Comparison of ENCODE assay signal across 14 mouse cellular contexts in the genomic region with DNA sequence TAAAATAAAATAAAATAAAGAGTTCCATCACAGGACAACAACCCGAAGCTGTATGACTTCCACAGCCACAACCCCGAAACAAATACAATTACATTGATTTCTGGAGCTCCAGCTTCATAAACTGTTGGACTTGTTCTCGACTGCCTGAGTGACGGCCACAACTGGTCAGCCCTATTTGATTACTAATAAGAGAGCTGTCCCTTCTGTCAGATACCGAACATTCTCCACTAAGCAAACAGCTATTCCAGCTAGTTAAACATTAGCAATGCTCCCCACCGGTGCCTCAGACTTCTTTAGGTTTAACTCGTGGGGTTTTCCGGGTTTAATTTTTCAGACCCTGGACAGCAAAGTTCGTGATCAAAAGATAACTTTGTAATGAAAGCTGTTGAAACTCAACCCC. TPM values are rescaled to one million over a fixed set of nuclear protein-coding genes. Genes with fewer than 3 reads are reported as not detected.
DNase-seq lines count a peak whose midpoint lies in the region; ATAC-seq and TF ChIP-seq lines count a peak whose summit lies in the region.
"Had no signal": no experiment of that assay in that cellular context is flagged by ENCODE, and none has a peak within 500 bp of the region (broad histone marks: within the 10 kb centered on the region; RNA-seq: fewer than 3 reads in every experiment).

No protein-coding gene starts in this region.

- H3K36me3 ChIP-seq in embryonic facial prominence, embryonic 12.5 days = no peaks in the 10 kb centered on the region; the same call in 1 of the 2 replicates
- peaks cover 24% of the 10 kb centered on the region for H3K36me3 ChIP-seq in limb, embryonic 12.5 days
- 0 out of 2 replicates have a peak, but pooled peaks cover 5% of the 10 kb centered on the region for H3K36me3 ChIP-seq in neural tube, embryonic 12.5 days

- intact Hi-C loops in gastrocnemius, adult 2 months (cut with DNase I) = no loop called here
- intact Hi-C loops in gastrocnemius, postnatal 36 days (cut with DNase I) = no loop called here

- H3K27ac ChIP-seq in gastrocnemius, adult 2 months = peak overlapping the region; percentile 67
- H3K27ac ChIP-seq in embryonic facial prominence, embryonic 12.5 days = no peak overlapping the region
- no peak overlapping the region for H3K27ac ChIP-seq in limb, embryonic 12.5 days
- no peak overlapping the region for H3K27ac ChIP-seq in neural tube, embryonic 12.5 days
- H3K27ac ChIP-seq: kidney, postnatal 0 days; liver, embryonic 14.5 days; macrophage; stomach, postnatal 0 days had no signal

- H3K27me3 ChIP-seq in embryonic facial prominence, embryonic 12.5 days = peaks cover 9% of the 10 kb centered on the region; the same call in 1 of the 2 replicates
- H3K27me3 ChIP-seq in limb, embryonic 12.5 days = peaks cover 33% of the 10 kb centered on the region
- peaks cover 17% of the 10 kb centered on the region; the same call in 1 of the 2 replicates for H3K27me3 ChIP-seq in neural tube, embryonic 12.5 days (replicated peaks)

- ATAC-seq in embryonic facial prominence, embryonic 12.5 days (ENCODE audit: insufficient number of reproducible peaks, insufficient read depth, low FRiP score, low TSS enrichment) = no peak
- ATAC-seq in limb, embryonic 12.5 days (ENCODE audit: insufficient number of reproducible peaks, insufficient read depth, low FRiP score, low TSS enrichment, low read depth) = no peak
- ATAC-seq in neural tube, embryonic 12.5 days (ENCODE audit: low FRiP score, low read depth) = no peak
- no peak for ATAC-seq in monocyte, adult 5-6 weeks (replicated peaks; ENCODE audit: insufficient number of reproducible peaks, low FRiP score, low TSS enrichment, poor library complexity, severe bottlenecking)

- no peak for TF ChIP-seq CTCF in gastrocnemius, adult 2 months (IDR thresholded peaks at IDR 0.05)

- peak overlapping the region; percentile 50 for H3K4me2 ChIP-seq in embryonic facial prominence, embryonic 12.5 days (replicated peaks)
- H3K4me2 ChIP-seq in limb, embryonic 12.5 days = peak overlapping the region; percentile 51
- H3K4me2 ChIP-seq in neural tube, embryonic 12.5 days (replicated peaks) = peak overlapping the region; percentile 51

- peak overlapping the region; percentile 2 for H3K9ac ChIP-seq in embryonic facial prominence, embryonic 12.5 days
- no peak overlapping the region; the same call in 1 of the 2 replicates for H3K9ac ChIP-seq in limb, embryonic 12.5 days (replicated peaks)
- H3K9ac ChIP-seq in neural tube, embryonic 12.5 days = peak overlapping the region; percentile 42
- H3K9ac ChIP-seq: liver, embryonic 14.5 days had no signal

- DNase-seq in gastrocnemius, adult 2 months = peak; percentile 73
- no peak for DNase-seq in gastrocnemius, postnatal 36 days
- DNase-seq in adipocyte (ENCODE audit: low spot score) = no peak
- DNase-seq in adrenal gland, adult 2 months = no peak
- DNase-seq: cerebellum, adult 18-20 months; heart, postnatal 36 days had no signal

- WGBS in embryonic facial prominence, embryonic 12.5 days = 21% methylated on average over 9 of the region's 9 CpGs
- WGBS in limb, embryonic 12.5 days = 40% methylated on average over 9 of the region's 9 CpGs
- 26% methylated on average over 9 of the region's 9 CpGs for WGBS in neural tube, embryonic 12.5 days

- H3K4me3 ChIP-seq in gastrocnemius, adult 2 months = peak overlapping the region; percentile 50
- H3K4me3 ChIP-seq in embryonic facial prominence, embryonic 12.5 days = peak overlapping the region; percentile 31
- peak overlapping the region; percentile 31 for H3K4me3 ChIP-seq in limb, embryonic 12.5 days (replicated peaks)
- H3K4me3 ChIP-seq in neural tube, embryonic 12.5 days = peak overlapping the region; percentile 16

- no peaks in the 10 kb centered on the region for H3K9me3 ChIP-seq in embryonic facial prominence, embryonic 12.5 days
- no peaks in the 10 kb centered on the region for H3K9me3 ChIP-seq in limb, embryonic 12.5 days
- H3K9me3 ChIP-seq in neural tube, embryonic 12.5 days = no peaks in the 10 kb centered on the region

- H3K4me1 ChIP-seq in embryonic facial prominence, embryonic 12.5 days = peaks cover 55% of the 10 kb centered on the region
- H3K4me1 ChIP-seq in limb, embryonic 12.5 days (replicated peaks) = peaks cover 65% of the 10 kb centered on the region
- H3K4me1 ChIP-seq in neural tube, embryonic 12.5 days = peaks cover 56% of the 10 kb centered on the region

RNA-seq across cellular contexts. Expression of a gene that starts 8.1 kb away (rescaled TPM):
- 1 to 10 TPM; 7.2 to 7.7 TPM for total RNA-seq in gastrocnemius, adult 2 months (2021)
- 1 to 10 TPM; 7.1 to 7.6 TPM for total RNA-seq in gastrocnemius, postnatal 36 days (2021)
- 15.5 and 21.1 TPM in 2 replicates for polyA plus RNA-seq in embryonic facial prominence, embryonic 12.5 days (2016; fragmentation: Nextera tagmentation; extraction: Ambion mirVana)
- 16.9 and 17.6 TPM in 2 replicates for polyA plus RNA-seq in limb, embryonic 12.5 days (2016; fragmentation: Nextera tagmentation; extraction: Ambion mirVana)
- polyA plus RNA-seq in neural tube, embryonic 12.5 days (2016; fragmentation: Nextera tagmentation; extraction: Ambion mirVana) = 19.1 and 20.0 TPM in 2 replicates
- total RNA-seq in adrenal gland, adult 2 months (2021) = 1 to 10 TPM; 4.5 to 8.7 TPM
- polyA plus RNA-seq in adrenal gland, adult 2 months (2012; rRNA removed) = 3.7 and 5.0 TPM in 2 replicates
- not detected in 3 replicates for total RNA-seq in monocyte, adult 5-6 weeks (2017)
- polyA plus RNA-seq: macrophage had no signal
